ENCODE assay signal across 29 mouse cellular contexts in the genomic region with DNA sequence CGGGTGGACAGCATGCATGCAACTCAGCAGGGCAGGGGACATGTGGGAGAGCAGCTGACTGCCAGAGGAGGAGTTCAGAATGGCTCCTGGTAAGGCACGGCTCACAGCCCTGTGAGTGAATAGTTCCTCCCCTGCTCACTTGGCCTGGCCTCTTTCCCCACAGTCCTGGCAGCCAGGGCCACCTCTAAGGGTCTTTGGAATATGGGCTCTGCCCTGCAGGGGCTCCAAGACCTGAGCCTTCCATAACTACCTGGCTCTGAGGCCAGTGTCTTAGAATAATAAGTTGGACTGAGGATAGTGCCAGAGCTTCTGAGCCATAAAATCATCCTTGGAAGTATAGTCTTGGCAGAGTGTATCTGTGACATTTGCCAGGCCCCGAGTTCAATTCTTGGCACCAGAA. TPM values are rescaled to one million over a fixed set of nuclear protein-coding genes. Genes with fewer than 3 reads are reported as not detected.
DNase-seq lines count a peak whose midpoint lies in the region; ATAC-seq and TF ChIP-seq lines count a peak whose summit lies in the region.
"Had no signal": no experiment of that assay in that cellular context is flagged by ENCODE, and none has a peak within 500 bp of the region (broad histone marks: within the 10 kb centered on the region; RNA-seq: fewer than 3 reads in every experiment).

No protein-coding gene starts in this region.

- H3K4me2 ChIP-seq in forebrain, postnatal 0 days (ENCODE audit: low read depth): no peak overlapping the region
- H3K4me2 ChIP-seq: hindbrain, embryonic 12.5 days; intestine, embryonic 15.5 days; liver, embryonic 15.5 days; lung, embryonic 14.5 days; midbrain, embryonic 15.5 days had no signal

- peaks cover 18% of the 10 kb centered on the region for H3K4me1 ChIP-seq in forebrain, postnatal 0 days (ENCODE audit: insufficient read depth)
- peaks cover 23% of the 10 kb centered on the region for H3K4me1 ChIP-seq in forebrain, embryonic 10.5 days
- H3K4me1 ChIP-seq: hindbrain, embryonic 12.5 days; intestine, embryonic 15.5 days had no signal

- no peak for TF ChIP-seq CTCF in forebrain, postnatal 0 days (IDR thresholded peaks at IDR 0.05; ENCODE audit: low read depth)

- H3K36me3 ChIP-seq in forebrain, postnatal 0 days (ENCODE audit: insufficient read depth): no peaks in the 10 kb centered on the region
- H3K36me3 ChIP-seq in forebrain, embryonic 10.5 days (replicated peaks): no peaks in the 10 kb centered on the region
- H3K36me3 ChIP-seq: hindbrain, embryonic 12.5 days; intestine, embryonic 15.5 days; liver, embryonic 15.5 days; midbrain, embryonic 15.5 days had no signal

- WGBS in forebrain, postnatal 0 days: 50% methylated on average over 3 of the region's 3 CpGs
- 87% methylated on average over 3 of the region's 3 CpGs for WGBS in forebrain, embryonic 10.5 days

- intact Hi-C loops in left cerebral cortex, postnatal 4 days (cut with DNase I): no loop called here
- intact Hi-C loops in heart, postnatal 10 days (cut with DNase I): no loop called here

- no peak overlapping the region for H3K27ac ChIP-seq in forebrain, postnatal 0 days (ENCODE audit: low read depth, low read length)
- no peak overlapping the region for H3K27ac ChIP-seq in forebrain, embryonic 10.5 days
- H3K27ac ChIP-seq: hindbrain, embryonic 12.5 days; intestine, embryonic 15.5 days; layer of hippocampus, adult 2 months; left cerebral cortex, adult 2 months; liver, embryonic 15.5 days; midbrain, embryonic 15.5 days had no signal

- peak; percentile 51 to 78 for DNase-seq in cerebellum, postnatal 14 days
- no peak for DNase-seq in cerebellum, adult 18-20 months
- peak; percentile 49 for DNase-seq in forebrain, postnatal 0 days
- no peak for DNase-seq in forebrain, embryonic 10.5 days (ENCODE audit: extremely low spot score, low spot score)
- DNase-seq in left cerebral cortex, postnatal 4 days: peak; percentile 58
- DNase-seq in left cerebral cortex, adult 8-10 months (ENCODE audit: low spot score in 2 of 2): no peak
- peak; percentile 23 to 32 for DNase-seq in cerebellum, postnatal 25 days
- no peak for DNase-seq in heart, postnatal 10 days
- DNase-seq: adrenal gland, adult 2 months; adrenal gland, postnatal 36 days; B cell, adult 2 months; gastrocnemius, postnatal 10 days; kidney, adult 2 months; kidney, postnatal 36 days; liver; lung, embryonic 14.5 days; lung, postnatal 14 days; right cerebral cortex, postnatal 25 days; thymus, postnatal 14 days had no signal

- H3K9ac ChIP-seq in forebrain, postnatal 0 days: no peak overlapping the region
- H3K9ac ChIP-seq: hindbrain, embryonic 12.5 days; intestine, embryonic 15.5 days; liver, embryonic 15.5 days; lung, embryonic 14.5 days; midbrain, embryonic 15.5 days had no signal

- H3K27me3 ChIP-seq in forebrain, postnatal 0 days (ENCODE audit: insufficient read depth, low read length): no peaks in the 10 kb centered on the region
- H3K27me3 ChIP-seq in forebrain, embryonic 10.5 days (ENCODE audit: poor library complexity, severe bottlenecking): no peaks in the 10 kb centered on the region
- H3K27me3 ChIP-seq: hindbrain, embryonic 12.5 days; intestine, embryonic 15.5 days; midbrain, embryonic 15.5 days had no signal

- H3K4me3 ChIP-seq in forebrain, postnatal 0 days (ENCODE audit: low read depth, low read length): no peak overlapping the region
- H3K4me3 ChIP-seq in forebrain, embryonic 10.5 days: no peak overlapping the region
- H3K4me3 ChIP-seq: hindbrain, embryonic 12.5 days; intestine, embryonic 15.5 days; layer of hippocampus, adult 2 months; left cerebral cortex, adult 2 months; liver, embryonic 15.5 days; midbrain, embryonic 15.5 days had no signal

- no peaks in the 10 kb centered on the region for H3K9me3 ChIP-seq in forebrain, postnatal 0 days (ENCODE audit: low read length)
- H3K9me3 ChIP-seq in forebrain, embryonic 10.5 days: no peaks in the 10 kb centered on the region
- H3K9me3 ChIP-seq: hindbrain, embryonic 12.5 days; intestine, embryonic 15.5 days; liver, embryonic 15.5 days; midbrain, embryonic 15.5 days had no signal

- ATAC-seq in forebrain, postnatal 0 days: 0 out of 2 replicates have a peak, but pooled peaks have one; percentile 16
- ATAC-seq: activated CD4-positive, CD25-positive, alpha-beta regulatory T cell, adult 4 months; intestine, embryonic 15.5 days; midbrain, embryonic 15.5 days had no signal

RNA-seq across cellular contexts. Expression of gene Cnih3, which starts 12.9 kb away (rescaled TPM):
- total RNA-seq in forebrain, postnatal 0 days (2014; rRNA removed): 62.4 and 80.8 TPM in 2 replicates
- 31.1 and 49.3 TPM in 2 replicates for polyA plus RNA-seq in forebrain, postnatal 0 days (2015; fragmentation: Nextera tagmentation; extraction: Ambion mirVana)
- polyA plus RNA-seq in forebrain, embryonic 10.5 days (2016; fragmentation: Nextera tagmentation; extraction: Ambion mirVana): 0.95 and 1.3 TPM in 2 replicates
- total RNA-seq in left cerebral cortex, postnatal 4 days (2021): 10 to 100 TPM; 51.7 to 55.9 TPM
- total RNA-seq in left cerebral cortex, adult 8-10 months (2022): 10 to 100 TPM; 63.1 to 64.6 (median 64.1) TPM
- total RNA-seq in heart, postnatal 10 days (2021): not detected
- total RNA-seq: adrenal gland, adult 2 months; adrenal gland, postnatal 36 days; granulocyte monocyte progenitor cell, adult 5-6 weeks; heart, postnatal 25 days; neutrophil, adult 5-6 weeks had no signal
- polyA plus RNA-seq: activated CD4-positive, CD25-positive, alpha-beta regulatory T cell, adult 4 months; adrenal gland, adult 2 months; kidney, adult 2 months; lung, embryonic 14.5 days had no signal

Comparison
In these comparisons a context has a peak if more than half of its experiments do, and no peak if none do; other contexts are left out.
1. DNase-seq: peak in cerebellum, postnatal 14 days (2 of 2), forebrain, postnatal 0 days (single experiment), left cerebral cortex, postnatal 4 days (single experiment) and cerebellum, postnatal 25 days (2 of 2); none in cerebellum, adult 18-20 months (0 of 2), forebrain, embryonic 10.5 days (single experiment), left cerebral cortex, adult 8-10 months (0 of 2) and heart, postnatal 10 days (0 of 2).
2. RNA of gene Cnih3, which starts 12.9 kb away (total RNA-seq): 63.1 to 64.6 TPM in left cerebral cortex, adult 8-10 months, 62.4 to 80.8 TPM in forebrain, postnatal 0 days and 51.7 to 55.9 TPM in left cerebral cortex, postnatal 4 days; not detected in heart, postnatal 10 days; every median in the first group is over 10 times any median in the second.